Mouse (Mus musculus): ENCODE measurements at regions not wholly inside any gene's neighbourhood (a gene's known extent, or its start where the extent isn't known, plus 50 kb on each side); places are given as distances from the start of the nearest gene placed in this dataset.

- no peak for DNase-seq
Observed at GRCm38 (mm10) chr17:82731561-82731960, 483.5 kb upstream of the Pkdcc start.

- DNase-seq, result no peak
Observed at GRCm38 (mm10) chr17:82742445-82742844, 472.6 kb upstream of the Pkdcc start.

GRCm38 (mm10) chr17:82757400-82757799 lies 457.7 kb upstream of the Pkdcc start:
- DNase-seq, result no peak

GRCm38 (mm10) chr17:82779096-82779495 lies 436.0 kb upstream of the Pkdcc start:
- DNase-seq, result no peak

- no peak for DNase-seq
Observed at GRCm38 (mm10) chr17:82822129-82822528, 393.0 kb upstream of the Pkdcc start.

- DNase-seq, result no peak
Observed at GRCm38 (mm10) chr17:82824057-82824456, 391.0 kb upstream of the Pkdcc start.

GRCm38 (mm10) chr17:82824619-82825018 lies 390.5 kb upstream of the Pkdcc start:
- no peak for DNase-seq

- no peak for DNase-seq
Observed at GRCm38 (mm10) chr17:82827170-82827569, 387.9 kb upstream of the Pkdcc start.

GRCm38 (mm10) chr17:82827841-82828240 lies 387.3 kb upstream of the Pkdcc start:
- DNase-seq, result no peak

- no peak for DNase-seq
Observed at GRCm38 (mm10) chr17:82828434-82828997, 386.6 kb upstream of the Pkdcc start.

- DNase-seq, result no peak
Observed at GRCm38 (mm10) chr17:82829415-82829814, 385.7 kb upstream of the Pkdcc start.

- no peak for DNase-seq
Observed at GRCm38 (mm10) chr17:82834177-82834576, 380.9 kb upstream of the Pkdcc start.

GRCm38 (mm10) chr17:82836115-82836514 lies 379.0 kb upstream of the Pkdcc start:
- DNase-seq, result no peak

GRCm38 (mm10) chr17:82846776-82847494 lies 368.2 kb upstream of the Pkdcc start:
- no peak for DNase-seq

- DNase-seq, result peak; percentile 57 to 75
Observed at GRCm38 (mm10) chr17:82857199-82858147, 357.6 kb upstream of the Pkdcc start.

- no peak for DNase-seq
Observed at GRCm38 (mm10) chr17:82860391-82860790, 354.7 kb upstream of the Pkdcc start.

GRCm38 (mm10) chr17:82860966-82861365 lies 354.1 kb upstream of the Pkdcc start:
- no peak for DNase-seq

GRCm38 (mm10) chr17:82877131-82877530 lies 338.0 kb upstream of the Pkdcc start:
- no peak for DNase-seq

GRCm38 (mm10) chr17:82900602-82901001 lies 314.5 kb upstream of the Pkdcc start:
- no peak for DNase-seq

GRCm38 (mm10) chr17:82901098-82901891 lies 313.8 kb upstream of the Pkdcc start:
- no peak for DNase-seq

GRCm38 (mm10) chr17:82904961-82905360 lies 310.1 kb upstream of the Pkdcc start:
- DNase-seq, result no peak

GRCm38 (mm10) chr17:82905483-82905882 lies 309.6 kb upstream of the Pkdcc start:
- no peak for DNase-seq

- no peak for DNase-seq
Observed at GRCm38 (mm10) chr17:82909189-82909588, 305.9 kb upstream of the Pkdcc start.
